Mouse (Mus musculus): ENCODE measurements around the gene Pitpnm2. TPM values are rescaled to one million over a fixed set of nuclear protein-coding genes. Genes with fewer than 3 reads are reported as not detected.
A peak's percentile ranks its signal among the peaks of the same experiment; 100 is the strongest.

The Pitpnm2 gene
- polyA plus RNA-seq, 1 experiment: 4.0 TPM

- no peaks in the 10 kb centered on the region for H3K36me3 ChIP-seq (ENCODE audit: control insufficient read depth, insufficient read depth)
- TF ChIP-seq CTCF (IDR thresholded peaks at IDR 0.05; ENCODE audit: control insufficient read depth, insufficient read depth, insufficient read length) (no peak), MYOD1 (IDR thresholded peaks at IDR 0.05; ENCODE audit: control insufficient read depth, insufficient read length, low read depth) (no peak), CEBPB (IDR thresholded peaks at IDR 0.05; ENCODE audit: low read depth) (no peak), USF1 (IDR thresholded peaks at IDR 0.05; ENCODE audit: low read depth) (no peak), MYOG (IDR thresholded peaks at IDR 0.05; ENCODE audit: control insufficient read depth, extremely low read depth, insufficient read length) (no peak), FOSL1 (IDR thresholded peaks at IDR 0.05; ENCODE audit: insufficient read depth, low read length, poor library complexity, severe bottlenecking) (no peak), MAX (IDR thresholded peaks at IDR 0.05) (no peak)
- H3K27me3 ChIP-seq (ENCODE audit: control insufficient read depth, insufficient read depth, insufficient read length): no peaks in the 10 kb centered on the region
Measured at GRCm38 (mm10) chr5:124233144-124233465, 16.5 kb downstream of the Pitpnm2 start.

DNA sequence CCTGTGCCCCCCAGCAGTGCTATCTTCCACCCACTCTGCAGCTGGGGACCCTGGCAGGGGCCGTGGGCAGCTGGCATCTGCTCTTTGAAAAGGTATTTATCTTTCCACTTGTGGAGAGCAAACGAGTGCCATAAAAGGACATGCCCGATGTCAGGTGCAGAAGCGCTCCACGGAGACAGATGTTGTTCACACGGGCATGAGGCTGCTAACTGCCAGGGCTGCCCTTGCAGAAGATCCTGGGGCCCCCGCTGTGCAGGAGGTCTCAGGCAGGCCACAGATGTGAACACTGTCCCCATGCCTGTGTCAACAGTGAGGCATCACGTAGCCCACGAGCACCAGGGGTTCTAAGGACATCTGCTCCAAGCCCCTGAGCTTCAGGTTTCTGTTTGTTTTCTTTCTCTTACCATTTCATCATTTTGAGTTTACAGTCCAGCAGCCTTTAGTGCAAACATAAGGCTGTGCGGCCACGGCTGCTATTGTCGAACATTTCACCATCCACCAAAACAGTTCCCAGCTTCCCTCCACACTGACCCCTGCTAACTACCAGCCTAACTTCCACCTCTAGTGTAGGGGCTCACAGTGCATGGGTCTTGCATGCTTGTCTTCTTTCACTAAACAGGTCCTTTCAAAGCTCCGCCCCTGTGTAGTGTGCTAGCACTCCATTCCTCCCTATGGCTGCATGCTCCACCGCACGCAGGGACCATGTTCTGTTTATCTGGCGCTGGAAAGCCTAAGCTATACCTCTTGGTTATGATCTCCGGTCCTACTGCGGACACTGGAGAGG is 17.0 kb downstream of the Pitpnm2 start:
- no peaks in the 10 kb centered on the region for H3K36me3 ChIP-seq (ENCODE audit: control insufficient read depth, insufficient read depth)
- no peaks in the 10 kb centered on the region for H3K79me3 ChIP-seq (ENCODE audit: low read depth)
- H3ac ChIP-seq (ENCODE audit: control insufficient read depth, insufficient read length, low read depth): no peak overlapping the region
- TF ChIP-seq USF1 (IDR thresholded peaks at IDR 0.05; ENCODE audit: low read depth): no peak
- no peak for TF ChIP-seq MYOD1 (IDR thresholded peaks at IDR 0.05; ENCODE audit: control insufficient read depth, insufficient read length, low read depth)
- no peak for TF ChIP-seq FOSL1 (IDR thresholded peaks at IDR 0.05; ENCODE audit: insufficient read depth, low read length, poor library complexity, severe bottlenecking)
- no peak for TF ChIP-seq CEBPB (IDR thresholded peaks at IDR 0.05; ENCODE audit: low read depth)
- no peak for TF ChIP-seq MAX (IDR thresholded peaks at IDR 0.05)
- TF ChIP-seq CTCF (IDR thresholded peaks at IDR 0.05; ENCODE audit: control insufficient read depth, insufficient read depth, insufficient read length): no peak
- TF ChIP-seq MYOG (IDR thresholded peaks at IDR 0.05; ENCODE audit: control insufficient read depth, extremely low read depth, insufficient read length): no peak
- no peaks in the 10 kb centered on the region for H3K79me2 ChIP-seq (ENCODE audit: control insufficient read depth, insufficient read depth)
- H3K27me3 ChIP-seq (ENCODE audit: control insufficient read depth, insufficient read depth, insufficient read length): no peaks in the 10 kb centered on the region
- no peak overlapping the region for H3K4me3 ChIP-seq (ENCODE audit: insufficient read depth, poor library complexity, severe bottlenecking)

More at GRCm38 (mm10) chr5:124233144-124233465, 16.5 kb downstream of the Pitpnm2 start:
- H3K79me3 ChIP-seq (ENCODE audit: low read depth): no peaks in the 10 kb centered on the region
- no peaks in the 10 kb centered on the region for H3K79me2 ChIP-seq (ENCODE audit: control insufficient read depth, insufficient read depth)
- no peak overlapping the region for H3K4me3 ChIP-seq (ENCODE audit: insufficient read depth, poor library complexity, severe bottlenecking)
- H3ac ChIP-seq (ENCODE audit: control insufficient read depth, insufficient read length, low read depth): no peak overlapping the region

DNA sequence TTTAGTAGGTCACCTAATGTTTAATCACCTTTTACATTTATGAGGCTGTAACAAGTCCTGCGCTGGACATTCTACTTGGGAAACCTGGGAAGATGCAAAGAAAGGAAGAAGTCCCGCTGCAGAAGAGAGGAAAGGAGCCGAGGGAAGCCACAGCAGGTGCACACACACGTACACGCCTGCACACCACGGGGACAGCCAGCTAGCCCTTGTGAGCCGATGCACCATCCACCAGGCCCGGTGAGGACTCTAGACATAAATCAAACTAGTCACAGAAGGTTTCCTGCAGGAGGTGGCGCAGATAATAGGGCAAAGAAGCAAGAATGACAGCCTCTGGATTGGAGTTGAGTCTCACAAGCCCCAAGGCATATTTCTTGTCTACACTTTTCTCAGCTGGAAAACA is 19.1 kb downstream of the Pitpnm2 start:
- Histone ChIP-seq H3K79me3 (ENCODE audit: low read depth) (no peaks in the 10 kb centered on the region), H3K27me3 (ENCODE audit: control insufficient read depth, insufficient read depth, insufficient read length) (no peaks in the 10 kb centered on the region), H3K4me3 (ENCODE audit: insufficient read depth, poor library complexity, severe bottlenecking) (no peak overlapping the region), H3K36me3 (ENCODE audit: control insufficient read depth, insufficient read depth) (no peaks in the 10 kb centered on the region), H3K79me2 (ENCODE audit: control insufficient read depth, insufficient read depth) (no peaks in the 10 kb centered on the region), H3ac (ENCODE audit: control insufficient read depth, insufficient read length, low read depth) (no peak overlapping the region)
- no peak for TF ChIP-seq CEBPB (IDR thresholded peaks at IDR 0.05; ENCODE audit: low read depth)
- no peak for TF ChIP-seq FOSL1 (IDR thresholded peaks at IDR 0.05; ENCODE audit: insufficient read depth, low read length, poor library complexity, severe bottlenecking)

DNA sequence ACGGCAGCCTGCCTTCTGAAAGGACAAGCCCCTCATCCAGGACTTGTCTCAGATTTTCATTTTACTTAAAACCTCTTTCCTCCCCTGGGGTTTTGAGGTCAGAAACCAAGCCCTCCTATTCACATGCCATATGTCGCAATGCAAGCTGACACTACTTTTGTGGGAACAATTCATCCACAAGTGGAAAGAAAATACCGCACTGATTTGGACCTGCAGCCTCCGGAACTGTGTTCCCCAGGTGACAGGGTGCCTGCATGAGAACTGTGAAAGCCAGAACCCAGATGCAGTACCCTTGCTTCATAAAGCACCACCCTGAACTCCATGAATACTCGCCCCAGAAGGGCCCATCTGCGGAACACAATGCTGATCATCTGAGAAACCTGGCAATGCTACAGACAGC is 22.4 kb downstream of the Pitpnm2 start:
- Histone ChIP-seq H3K4me3 (ENCODE audit: insufficient read depth, poor library complexity, severe bottlenecking) (no peak overlapping the region), H3K36me3 (ENCODE audit: control insufficient read depth, insufficient read depth) (no peaks in the 10 kb centered on the region), H3K79me2 (ENCODE audit: control insufficient read depth, insufficient read depth) (no peaks in the 10 kb centered on the region), H3K27me3 (ENCODE audit: control insufficient read depth, insufficient read depth, insufficient read length) (no peaks in the 10 kb centered on the region), H3ac (ENCODE audit: control insufficient read depth, insufficient read length, low read depth) (no peak overlapping the region), H3K79me3 (ENCODE audit: low read depth) (no peaks in the 10 kb centered on the region)
- TF ChIP-seq CEBPB (IDR thresholded peaks at IDR 0.05; ENCODE audit: low read depth) (peak; percentile 91), FOSL1 (IDR thresholded peaks at IDR 0.05; ENCODE audit: insufficient read depth, low read length, poor library complexity, severe bottlenecking) (no peak)

- TF ChIP-seq CTCF (IDR thresholded peaks at IDR 0.05; ENCODE audit: control insufficient read depth, insufficient read depth, insufficient read length) (no peak), CEBPB (IDR thresholded peaks at IDR 0.05; ENCODE audit: low read depth) (no peak), USF1 (IDR thresholded peaks at IDR 0.05; ENCODE audit: low read depth) (no peak), MYOG (IDR thresholded peaks at IDR 0.05; ENCODE audit: control insufficient read depth, extremely low read depth, insufficient read length) (no peak), MYOD1 (IDR thresholded peaks at IDR 0.05; ENCODE audit: control insufficient read depth, insufficient read length, low read depth) (no peak), MAX (IDR thresholded peaks at IDR 0.05) (no peak), FOSL1 (IDR thresholded peaks at IDR 0.05; ENCODE audit: insufficient read depth, low read length, poor library complexity, severe bottlenecking) (no peak)
- Histone ChIP-seq H3K79me3 (ENCODE audit: low read depth) (no peaks in the 10 kb centered on the region), H3ac (ENCODE audit: control insufficient read depth, insufficient read length, low read depth) (no peak overlapping the region), H3K79me2 (ENCODE audit: control insufficient read depth, insufficient read depth) (no peaks in the 10 kb centered on the region), H3K36me3 (ENCODE audit: control insufficient read depth, insufficient read depth) (no peaks in the 10 kb centered on the region), H3K4me3 (ENCODE audit: insufficient read depth, poor library complexity, severe bottlenecking) (no peak overlapping the region), H3K27me3 (ENCODE audit: control insufficient read depth, insufficient read depth, insufficient read length) (no peaks in the 10 kb centered on the region)
Measured at GRCm38 (mm10) chr5:124226494-124226893, 23.1 kb downstream of the Pitpnm2 start.

DNA sequence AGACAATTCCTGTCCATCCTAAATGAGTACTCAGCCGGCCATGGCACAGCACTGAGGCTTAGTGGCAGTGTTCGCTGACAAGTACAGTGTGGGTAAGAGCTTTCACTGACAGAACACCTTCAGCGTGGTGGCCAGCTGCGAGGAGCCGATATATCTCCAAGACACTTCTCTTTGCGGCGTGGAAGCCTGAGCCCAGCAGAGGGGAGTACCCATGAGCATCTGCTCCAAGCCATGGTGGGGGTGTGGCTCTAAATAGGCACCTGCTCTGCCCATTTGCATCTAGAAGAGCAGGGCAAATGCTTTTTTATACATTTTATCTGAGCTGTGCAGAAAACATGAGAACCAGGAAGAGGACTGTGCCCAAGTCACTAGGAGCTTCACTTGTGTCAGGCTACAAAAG is 23.7 kb downstream of the Pitpnm2 start:
- no peak overlapping the region for H3ac ChIP-seq (ENCODE audit: control insufficient read depth, insufficient read length, low read depth)
- no peak overlapping the region for H3K4me3 ChIP-seq (ENCODE audit: insufficient read depth, poor library complexity, severe bottlenecking)
- no peaks in the 10 kb centered on the region for H3K27me3 ChIP-seq (ENCODE audit: control insufficient read depth, insufficient read depth, insufficient read length)
- no peaks in the 10 kb centered on the region for H3K79me2 ChIP-seq (ENCODE audit: control insufficient read depth, insufficient read depth)
- TF ChIP-seq MAX (IDR thresholded peaks at IDR 0.05): no peak
- no peak for TF ChIP-seq MYOG (IDR thresholded peaks at IDR 0.05; ENCODE audit: control insufficient read depth, extremely low read depth, insufficient read length)
- TF ChIP-seq CTCF (IDR thresholded peaks at IDR 0.05; ENCODE audit: control insufficient read depth, insufficient read depth, insufficient read length): no peak
- TF ChIP-seq MYOD1 (IDR thresholded peaks at IDR 0.05; ENCODE audit: control insufficient read depth, insufficient read length, low read depth): no peak
- no peak for TF ChIP-seq USF1 (IDR thresholded peaks at IDR 0.05; ENCODE audit: low read depth)
- TF ChIP-seq FOSL1 (IDR thresholded peaks at IDR 0.05; ENCODE audit: insufficient read depth, low read length, poor library complexity, severe bottlenecking): no peak
- no peak for TF ChIP-seq CEBPB (IDR thresholded peaks at IDR 0.05; ENCODE audit: low read depth)
- no peaks in the 10 kb centered on the region for H3K36me3 ChIP-seq (ENCODE audit: control insufficient read depth, insufficient read depth)
- H3K79me3 ChIP-seq (ENCODE audit: low read depth): no peaks in the 10 kb centered on the region
